Mouse (Mus musculus) cerebellum, adult 2 months (tissue): ENCODE results near the gene Ube2b. TPM values are rescaled to one million over a fixed set of nuclear protein-coding genes. Genes with fewer than 3 reads are reported as not detected.

ENCODE experiments used
- DNase-seq, 2 experiments: peaks; one replicate each; pipeline ENCODE4 v3.0.0; 2021
- H3K27ac ChIP-seq: fragments of 200-500 bp; 2 replicates; pipeline ENCODE4 v1.5.1; 2012; ENCODE audit warnings: low read length, control low read depth, inconsistent platforms; ENCODE audit not compliant: insufficient read depth
- H3K27me3 ChIP-seq: fragments of 200-500 bp; 2 replicates; pipeline ENCODE4 v1.6.1; 2012; ENCODE audit warnings: inconsistent platforms, mild to moderate bottlenecking, low read length, moderate library complexity; ENCODE audit not compliant: control insufficient read depth, insufficient read depth
- H3K4me1 ChIP-seq: fragments of 200-500 bp; 2 replicates; pipeline ENCODE4 v1.6.1; 2011; ENCODE audit warnings: low read length; ENCODE audit not compliant: control insufficient read depth, insufficient read depth
- H3K4me3 ChIP-seq: fragments of 200-500 bp; replicated peaks from 2 replicates; pipeline ENCODE3; 2011; ENCODE audit warnings: mild to moderate bottlenecking, low read depth, low read length, control low read depth; ENCODE audit not compliant: insufficient read depth
- CTCF ChIP-seq: fragments of 200-500 bp; IDR thresholded peaks from 2 replicates; pipeline ENCODE4 v1.5.1; 2011; ENCODE audit warnings: low read depth, mild to moderate bottlenecking, control low read depth, low read length, moderate library complexity, borderline replicate concordance; ENCODE audit not compliant: insufficient read depth
- POLR2A ChIP-seq: fragments of 200-500 bp; IDR thresholded peaks from 2 replicates; pipeline ENCODE4 v1.6.1; 2011; ENCODE audit warnings: low read length, control low read depth, borderline replicate concordance; ENCODE audit not compliant: insufficient read depth
- WGBS: fragments of 180-500 bp; shearing (Covaris S2); methylation state at CpG from one replicate; pipeline ENCODE4 v1.1.7; 2018; 5-methylcytosine and 5-hydroxymethylcytosine counted together
- polyA plus RNA-seq: library from polyadenylated mRNA; depleted of rRNA; stranded (reverse); fragments of >200 nt; gene quantifications from 2 replicates; pipeline ENCODE4 v1.2.3, GENCODE M21; 2012

The Ube2b gene
- polyA plus RNA-seq, 1 experiment = 162 TPM

- DNase-seq = no peak
- no peak overlapping the region for H3K4me3 ChIP-seq
- no peaks in the 10 kb centered on the region for H3K27me3 ChIP-seq
- no peaks in the 10 kb centered on the region for H3K4me1 ChIP-seq
- no peak overlapping the region for H3K27ac ChIP-seq
- 88% methylated on average over 9 of the region's 9 CpGs for WGBS
- TF ChIP-seq CTCF (no peak), POLR2A (no peak)
These were observed 17.7 kb upstream of the Ube2b start for GRCm38 (mm10) chr11:52018217-52018616.

GRCm38 (mm10) chr11:52011541-52011940, 11.0 kb upstream of the Ube2b start:
- 57% methylated on average over 5 of the region's 5 CpGs for WGBS
- no peak for DNase-seq
- H3K4me1 ChIP-seq = no peaks in the 10 kb centered on the region
- TF ChIP-seq CTCF (no peak), POLR2A (no peak)
- H3K27me3 ChIP-seq = no peaks in the 10 kb centered on the region
- H3K27ac ChIP-seq = no peak overlapping the region
- no peak overlapping the region for H3K4me3 ChIP-seq

DNA sequence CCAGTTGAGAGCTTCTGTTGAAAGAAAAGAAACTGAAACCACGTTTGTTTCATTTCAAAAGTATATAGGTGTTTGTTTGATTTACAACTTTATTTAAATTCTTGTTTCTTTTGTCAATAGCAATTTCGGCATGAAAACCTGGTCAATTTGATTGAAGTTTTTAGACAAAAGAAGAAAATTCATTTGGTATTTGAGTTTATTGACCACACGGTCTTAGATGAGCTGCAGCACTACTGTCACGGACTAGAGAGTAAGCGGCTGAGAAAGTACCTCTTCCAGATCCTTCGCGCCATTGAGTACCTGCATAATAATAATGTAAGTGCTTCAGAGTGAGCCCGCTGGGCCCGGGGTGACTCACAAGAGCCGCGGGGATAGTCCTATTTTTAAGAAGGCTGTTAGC, 10.4 kb upstream of the Ube2b start:
- WGBS = 92% methylated on average over 11 of the region's 11 CpGs
- no peak overlapping the region for H3K27ac ChIP-seq

DNA sequence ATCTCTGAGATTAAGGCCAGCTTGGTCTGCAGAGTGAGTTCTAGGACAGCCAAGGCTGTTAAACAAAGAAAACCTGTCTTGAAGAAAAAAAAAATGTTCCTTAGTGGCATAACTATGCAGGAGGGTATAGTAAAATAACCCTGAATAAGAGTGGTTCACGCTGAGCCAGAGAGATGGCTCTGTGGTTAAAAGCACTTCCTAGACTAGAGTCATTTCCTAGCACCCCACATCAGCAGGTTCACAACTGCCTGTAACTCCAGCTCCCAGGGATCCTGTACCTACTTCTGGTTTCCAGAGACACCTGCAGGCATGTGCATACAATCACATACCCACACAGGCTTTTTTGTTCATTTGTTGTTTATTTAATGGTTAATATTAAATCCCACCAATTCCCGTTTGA, 5.0 kb upstream of the Ube2b start:
- no peak overlapping the region for H3K4me3 ChIP-seq
- WGBS = 76% methylated on average over 2 of the region's 2 CpGs
- no peak for DNase-seq

More for the DNA sequence above, 10.4 kb upstream of the Ube2b start:
- Histone ChIP-seq H3K27me3 (no peaks in the 10 kb centered on the region), H3K4me1 (no peaks in the 10 kb centered on the region), H3K4me3 (no peak overlapping the region)
- no peak for TF ChIP-seq CTCF
- TF ChIP-seq POLR2A = no peak
- DNase-seq = no peak

GRCm38 (mm10) chr11:52003772-52004528, 3.4 kb upstream of the Ube2b start, which contains the start of gene Cdkl3:
Gene Cdkl3 (plus strand): TSS chr11:52004221.
- DNase-seq = peak; percentile 90 to 94
- no peaks in the 10 kb centered on the region for H3K4me1 ChIP-seq
- H3K27me3 ChIP-seq = no peaks in the 10 kb centered on the region
- TF ChIP-seq POLR2A (peak; percentile 83), CTCF (no peak)
- peak within 1 kb of the TSS; percentile 29 for H3K27ac ChIP-seq
- H3K4me3 ChIP-seq = peak within 1 kb of the TSS; percentile 82
- WGBS = under 1% methylated on average over 51 of the region's 51 CpGs

More for the DNA sequence above, 5.0 kb upstream of the Ube2b start:
- H3K27ac ChIP-seq = no peak overlapping the region
- no peaks in the 10 kb centered on the region for H3K27me3 ChIP-seq
- H3K4me1 ChIP-seq = no peaks in the 10 kb centered on the region
- TF ChIP-seq CTCF (no peak), POLR2A (no peak)

- H3K4me1 ChIP-seq = no peaks in the 10 kb centered on the region
- DNase-seq = no peak
- 16% methylated on average over 4 of the region's 4 CpGs for WGBS
- peak overlapping the region; percentile 82 for H3K4me3 ChIP-seq
- peak overlapping the region; percentile 29; the same call in 1 of the 2 replicates for H3K27ac ChIP-seq
- TF ChIP-seq POLR2A (no peak), CTCF (no peak)
- no peaks in the 10 kb centered on the region for H3K27me3 ChIP-seq
These were observed 2.9 kb upstream of the Ube2b start for GRCm38 (mm10) chr11:52003505-52003771.

DNA sequence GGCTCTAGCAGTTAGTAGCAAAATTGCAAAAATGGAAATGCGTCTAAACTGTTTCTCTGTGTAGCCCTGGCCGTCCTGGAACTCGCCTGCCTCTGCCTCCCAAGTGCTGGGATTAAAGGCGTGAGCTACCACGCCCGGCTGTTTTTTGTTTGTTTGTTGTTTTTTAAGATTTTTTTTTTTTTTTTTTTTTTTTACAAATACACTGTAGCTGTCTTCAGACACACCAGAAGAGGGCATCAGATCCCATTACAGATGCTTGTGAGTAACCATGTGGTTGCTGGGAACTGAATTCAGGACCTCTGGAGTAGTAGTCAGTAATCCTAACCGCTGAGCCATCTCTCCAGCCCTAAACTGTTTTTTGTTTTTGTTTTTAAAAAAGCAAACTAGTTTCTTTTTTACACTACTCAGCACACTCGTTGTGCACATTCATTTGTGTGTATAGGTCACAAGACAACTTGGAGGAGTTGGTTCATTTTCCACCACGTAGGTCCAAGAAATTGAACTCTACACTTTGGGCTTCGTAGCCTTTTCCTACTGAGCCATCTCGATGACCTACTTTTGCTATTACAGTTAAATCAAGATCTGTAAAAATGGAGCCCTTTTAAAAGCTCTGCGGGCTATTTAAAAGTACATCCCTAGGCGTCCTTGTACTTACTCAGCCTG, 2.4 kb upstream of the Ube2b start:
- no peak for DNase-seq
- no peaks in the 10 kb centered on the region; the same call in 1 of the 2 replicates for H3K4me1 ChIP-seq
- 73% methylated on average over 13 of the region's 13 CpGs for WGBS
- H3K27ac ChIP-seq = no peak overlapping the region
- no peak for TF ChIP-seq CTCF
- no peak for TF ChIP-seq POLR2A
- H3K4me3 ChIP-seq = no peak overlapping the region
- no peaks in the 10 kb centered on the region for H3K27me3 ChIP-seq

GRCm38 (mm10) chr11:52001861-52002260, 1.3 kb upstream of the Ube2b start:
- DNase-seq = no peak
- TF ChIP-seq CTCF (no peak), POLR2A (no peak)
- no peak overlapping the region for H3K4me3 ChIP-seq
- WGBS = 98% methylated on average over 8 of the region's 8 CpGs
- no peaks in the 10 kb centered on the region for H3K27me3 ChIP-seq
- H3K4me1 ChIP-seq = peaks cover 6% of the 10 kb centered on the region; the same call in 1 of the 2 replicates
- no peak overlapping the region for H3K27ac ChIP-seq
